ENCODE assay signal across 8 mouse cellular contexts in the genomic region with DNA sequence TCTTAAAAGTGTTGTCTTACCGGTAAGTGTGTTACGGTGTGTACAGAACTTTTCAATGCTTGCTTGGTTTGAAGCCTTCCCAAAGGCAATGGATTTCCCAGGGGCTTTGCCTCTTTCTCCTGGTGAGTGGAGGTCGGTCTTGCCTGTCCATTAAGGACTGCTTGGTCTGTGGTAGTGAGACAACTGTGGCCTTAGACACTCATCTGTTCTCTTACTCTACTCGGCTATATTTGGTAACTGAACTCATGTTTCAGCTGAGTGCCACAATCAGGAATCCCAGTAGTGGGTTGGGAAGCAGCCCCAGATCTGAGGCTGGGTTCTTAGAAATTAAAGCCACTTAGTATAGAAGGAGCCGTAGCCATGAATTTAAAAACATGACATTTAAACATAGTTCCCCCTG. TPM values are rescaled to one million over a fixed set of nuclear protein-coding genes. Genes with fewer than 3 reads are reported as not detected.
DNase-seq lines count a peak whose midpoint lies in the region; ATAC-seq and TF ChIP-seq lines count a peak whose summit lies in the region.

A gene (minus strand): TSS at position 170 of the 400 bp plus-strand sequence.

- H3K27ac ChIP-seq in forebrain, embryonic 14.5 days (ENCODE audit: low read depth, low read length): no peak within 1 kb of the TSS
- H3K27ac ChIP-seq in neural tube, embryonic 12.5 days: no peak within 1 kb of the TSS
- no peak within 1 kb of the TSS for H3K27ac ChIP-seq in left cerebral cortex, adult 2 months

- no peak within 1 kb of the TSS for H3K9ac ChIP-seq in forebrain, embryonic 14.5 days (ENCODE audit: low read length)
- H3K9ac ChIP-seq in neural tube, embryonic 12.5 days: no peak within 1 kb of the TSS

- H3K4me2 ChIP-seq in forebrain, embryonic 14.5 days (ENCODE audit: low read length): no peak within 1 kb of the TSS
- no peak within 1 kb of the TSS for H3K4me2 ChIP-seq in neural tube, embryonic 12.5 days (replicated peaks)

- ATAC-seq in forebrain, embryonic 14.5 days: no peak
- no peak for ATAC-seq in neural tube, embryonic 12.5 days (ENCODE audit: low FRiP score, low read depth)

- 79% methylated on average over 5 of the region's 5 CpGs for whole genome bisulfite sequencing in lung, adult 2 months
- 89% methylated on average over 5 of the region's 5 CpGs for WGBS in forebrain, embryonic 14.5 days
- 86% methylated on average over 5 of the region's 5 CpGs for WGBS in neural tube, embryonic 12.5 days

- H3K9me3 ChIP-seq in forebrain, embryonic 14.5 days (replicated peaks; ENCODE audit: control insufficient read depth, low read length): no peaks in the 10 kb centered on the region
- H3K9me3 ChIP-seq in neural tube, embryonic 12.5 days: no peaks in the 10 kb centered on the region

- H3K27me3 ChIP-seq in forebrain, embryonic 14.5 days (replicated peaks; ENCODE audit: control insufficient read depth, insufficient read depth, low read length): no peaks in the 10 kb centered on the region
- H3K27me3 ChIP-seq in neural tube, embryonic 12.5 days (replicated peaks): no peaks in the 10 kb centered on the region

- H3K4me3 ChIP-seq in lung, adult 2 months (replicated peaks; ENCODE audit: extremely low read depth, low read depth, low read length): no peak within 1 kb of the TSS
- H3K4me3 ChIP-seq in forebrain, embryonic 14.5 days (ENCODE audit: low read depth, low read length): no peak within 1 kb of the TSS
- no peak within 1 kb of the TSS for H3K4me3 ChIP-seq in neural tube, embryonic 12.5 days
- H3K4me3 ChIP-seq in left cerebral cortex, adult 2 months: no peak within 1 kb of the TSS

- no peak for TF ChIP-seq CTCF in lung, adult 2 months (IDR thresholded peaks at IDR 0.05; ENCODE audit: insufficient read depth, low read length)
- no peak for TF ChIP-seq CTCF in left cerebral cortex, adult 2 months (IDR thresholded peaks at IDR 0.05)

- no peaks in the 10 kb centered on the region for H3K36me3 ChIP-seq in forebrain, embryonic 14.5 days (ENCODE audit: control insufficient read depth, insufficient read depth, low read length)
- H3K36me3 ChIP-seq in neural tube, embryonic 12.5 days: no peaks in the 10 kb centered on the region

- intact Hi-C loops in heart, postnatal 25 days (cut with DNase I): no loop called here
- intact Hi-C loops in left cerebral cortex, adult 2 months (cut with DNase I): no loop called here

- no peaks in the 10 kb centered on the region for H3K4me1 ChIP-seq in lung, adult 2 months (ENCODE audit: control insufficient read depth, insufficient read depth, low read length)
- H3K4me1 ChIP-seq in forebrain, embryonic 14.5 days (ENCODE audit: control insufficient read depth, insufficient read depth, low read length): no peaks in the 10 kb centered on the region
- no peaks in the 10 kb centered on the region for H3K4me1 ChIP-seq in neural tube, embryonic 12.5 days

- no peak for TF ChIP-seq POLR2A in lung, adult 2 months (IDR thresholded peaks at IDR 0.05; ENCODE audit: borderline replicate concordance, extremely low read depth, low read depth, low read length)

- DNase-seq in lung, adult 2 months: no peak
- no peak for DNase-seq in lung, postnatal 4 days
- DNase-seq in forebrain, embryonic 14.5 days (ENCODE audit: low spot score): no peak
- DNase-seq in heart, postnatal 25 days (ENCODE audit: low spot score): no peak
- DNase-seq in spleen, adult 12 weeks (ENCODE audit: low spot score): no peak
- DNase-seq in kidney, adult 11 months: no peak
- DNase-seq in left cerebral cortex, adult 2 months (ENCODE audit: extremely low spot score in 1 of 2, low spot score in 2 of 2): no peak

RNA-seq across cellular contexts. Expression of the gene that starts here (rescaled TPM):
- 34.2 and 37.1 TPM in 2 replicates for polyA plus RNA-seq in lung, adult 2 months (2012; rRNA removed)
- polyA plus RNA-seq in forebrain, embryonic 14.5 days (2014; fragmentation: Nextera tagmentation; extraction: Ambion mirVana): 14.3 and 15.9 TPM in 2 replicates
- total RNA-seq in heart, postnatal 25 days (2021): 100 to 1,000 TPM; 228 to 233 TPM
- polyA plus RNA-seq in neural tube, embryonic 12.5 days (2016; fragmentation: Nextera tagmentation; extraction: Ambion mirVana): 46.7 and 47.6 TPM in 2 replicates
- total RNA-seq in left cerebral cortex, adult 2 months (2021): 1 to 10 TPM; 4.1 to 4.9 TPM

Comparison
In these comparisons a context has a peak if more than half of its experiments do, and no peak if none do; other contexts are left out.
1. RNA of the gene that starts here (total RNA-seq): 228 to 233 TPM in heart, postnatal 25 days; 4.1 to 4.9 TPM in left cerebral cortex, adult 2 months; every median in the first group is over 10 times any median in the second.